Mouse (Mus musculus): ENCODE results near the gene Afap1l2. TPM values are rescaled to one million over a fixed set of nuclear protein-coding genes. Genes with fewer than 3 reads are reported as not detected.

Afap1l2 gene
- polyA plus RNA-seq, 1 experiment from 2014 or later, result 1.3 TPM

- Histone ChIP-seq H3K27me3 (replicated peaks) (no peaks in the 10 kb centered on the region), H3K4me3 (no peak overlapping the region), H3K9me3 (replicated peaks) (no peaks in the 10 kb centered on the region), H3K4me1 (no peaks in the 10 kb centered on the region), H3K9ac (no peak overlapping the region), H3K36me3 (no peaks in the 10 kb centered on the region), H3K27ac (no peak overlapping the region), H3K4me2 (no peak overlapping the region)
- 40% methylated on average over 3 of the region's 3 CpGs for WGBS (ENCODE audit: insufficient replicate concordance)
- ATAC-seq, result no peak
These were observed 78.6 kb downstream of the Afap1l2 start for GRCm38 (mm10) chr19:56929392-56929791.

GRCm38 (mm10) chr19:56921744-56922143 is 86.3 kb downstream of the Afap1l2 start:
- no peaks in the 10 kb centered on the region for H3K27me3 ChIP-seq (replicated peaks)
- no peaks in the 10 kb centered on the region for H3K4me1 ChIP-seq
- no peak overlapping the region for H3K9ac ChIP-seq
- no peaks in the 10 kb centered on the region for H3K36me3 ChIP-seq
- H3K4me3 ChIP-seq, result no peak overlapping the region
- H3K4me2 ChIP-seq, result no peak overlapping the region
- ATAC-seq, result no peak
- no peak overlapping the region for H3K27ac ChIP-seq
- no peaks in the 10 kb centered on the region for H3K9me3 ChIP-seq (replicated peaks)
- 54% methylated on average over 5 of the region's 5 CpGs for WGBS (ENCODE audit: insufficient replicate concordance)

GRCm38 (mm10) chr19:56920232-56920631 is 87.8 kb downstream of the Afap1l2 start:
- ATAC-seq, result no peak
- no peak overlapping the region for H3K9ac ChIP-seq
- no peaks in the 10 kb centered on the region for H3K9me3 ChIP-seq (replicated peaks)
- H3K4me3 ChIP-seq, result no peak overlapping the region
- no peak overlapping the region for H3K27ac ChIP-seq
- no peak overlapping the region for H3K4me2 ChIP-seq
- 71% methylated on average over 13 of the region's 13 CpGs for WGBS (ENCODE audit: insufficient replicate concordance)
- H3K36me3 ChIP-seq, result no peaks in the 10 kb centered on the region
- H3K4me1 ChIP-seq, result no peaks in the 10 kb centered on the region
- no peaks in the 10 kb centered on the region for H3K27me3 ChIP-seq (replicated peaks)

GRCm38 (mm10) chr19:56919628-56920027 is 88.4 kb downstream of the Afap1l2 start:
- H3K4me3 ChIP-seq, result no peak overlapping the region
- H3K4me2 ChIP-seq, result no peak overlapping the region
- 29% methylated on average over 7 of the region's 7 CpGs for WGBS (ENCODE audit: insufficient replicate concordance)
- no peaks in the 10 kb centered on the region for H3K4me1 ChIP-seq
- ATAC-seq, result no peak
- H3K27ac ChIP-seq, result no peak overlapping the region
- no peaks in the 10 kb centered on the region for H3K27me3 ChIP-seq (replicated peaks)
- no peaks in the 10 kb centered on the region for H3K9me3 ChIP-seq (replicated peaks)
- no peak overlapping the region for H3K9ac ChIP-seq
- no peaks in the 10 kb centered on the region for H3K36me3 ChIP-seq

GRCm38 (mm10) chr19:56915084-56915483 is 92.9 kb downstream of the Afap1l2 start:
- WGBS (ENCODE audit: insufficient replicate concordance), result 42% methylated on average over 6 of the region's 6 CpGs
- H3K9ac ChIP-seq, result no peak overlapping the region
- H3K27ac ChIP-seq, result no peak overlapping the region
- no peaks in the 10 kb centered on the region for H3K4me1 ChIP-seq
- H3K27me3 ChIP-seq (replicated peaks), result no peaks in the 10 kb centered on the region
- no peaks in the 10 kb centered on the region for H3K36me3 ChIP-seq
- no peak overlapping the region for H3K4me3 ChIP-seq
- ATAC-seq, result no peak
- H3K4me2 ChIP-seq, result no peak overlapping the region
- no peaks in the 10 kb centered on the region for H3K9me3 ChIP-seq (replicated peaks)

- no peaks in the 10 kb centered on the region for H3K36me3 ChIP-seq
- 90% methylated on average over 3 of the region's 3 CpGs for WGBS (ENCODE audit: insufficient replicate concordance)
- H3K4me2 ChIP-seq, result no peak overlapping the region
- H3K4me1 ChIP-seq, result no peaks in the 10 kb centered on the region
- H3K27ac ChIP-seq, result no peak overlapping the region
- H3K9ac ChIP-seq, result no peak overlapping the region
- no peak for ATAC-seq
- no peaks in the 10 kb centered on the region for H3K9me3 ChIP-seq (replicated peaks)
- no peaks in the 10 kb centered on the region for H3K27me3 ChIP-seq (replicated peaks)
- H3K4me3 ChIP-seq, result no peak overlapping the region
These were observed 93.4 kb downstream of the Afap1l2 start for GRCm38 (mm10) chr19:56914658-56915057.

GRCm38 (mm10) chr19:56913761-56914160 is 94.3 kb downstream of the Afap1l2 start:
- 60% methylated on average over 4 of the region's 4 CpGs for WGBS (ENCODE audit: insufficient replicate concordance)
- no peaks in the 10 kb centered on the region for H3K9me3 ChIP-seq (replicated peaks)
- no peaks in the 10 kb centered on the region for H3K4me1 ChIP-seq
- no peak overlapping the region for H3K27ac ChIP-seq
- H3K9ac ChIP-seq, result no peak overlapping the region
- ATAC-seq, result no peak
- H3K4me3 ChIP-seq, result no peak overlapping the region
- H3K4me2 ChIP-seq, result no peak overlapping the region
- no peaks in the 10 kb centered on the region for H3K36me3 ChIP-seq
- H3K27me3 ChIP-seq (replicated peaks), result no peaks in the 10 kb centered on the region

- Histone ChIP-seq H3K27me3 (replicated peaks) (no peaks in the 10 kb centered on the region; the same call in 1 of the 2 replicates), H3K27ac (no peak overlapping the region), H3K9me3 (replicated peaks) (no peaks in the 10 kb centered on the region), H3K4me2 (no peak overlapping the region), H3K4me1 (no peaks in the 10 kb centered on the region), H3K36me3 (no peaks in the 10 kb centered on the region), H3K9ac (no peak overlapping the region), H3K4me3 (no peak overlapping the region)
- no peak for ATAC-seq
- WGBS (ENCODE audit: insufficient replicate concordance), result 49% methylated on average over 11 of the region's 11 CpGs
These were observed 97.5 kb downstream of the Afap1l2 start for GRCm38 (mm10) chr19:56910561-56910960.

- Histone ChIP-seq H3K9ac (no peak overlapping the region), H3K27me3 (replicated peaks) (no peaks in the 10 kb centered on the region; the same call in 1 of the 2 replicates), H3K36me3 (no peaks in the 10 kb centered on the region), H3K9me3 (replicated peaks) (no peaks in the 10 kb centered on the region), H3K27ac (no peak overlapping the region), H3K4me3 (no peak overlapping the region), H3K4me2 (no peak overlapping the region), H3K4me1 (no peaks in the 10 kb centered on the region)
- no peak for ATAC-seq
- WGBS (ENCODE audit: insufficient replicate concordance), result 57% methylated on average over 17 of the region's 17 CpGs
These were observed 99.4 kb downstream of the Afap1l2 start for GRCm38 (mm10) chr19:56908472-56909270.

GRCm38 (mm10) chr19:56907850-56908249 is 100.2 kb downstream of the Afap1l2 start:
- Histone ChIP-seq H3K4me2 (no peak overlapping the region), H3K4me1 (no peaks in the 10 kb centered on the region), H3K9me3 (replicated peaks) (no peaks in the 10 kb centered on the region), H3K36me3 (no peaks in the 10 kb centered on the region), H3K4me3 (no peak overlapping the region), H3K27me3 (replicated peaks) (no peaks in the 10 kb centered on the region; the same call in 1 of the 2 replicates), H3K27ac (no peak overlapping the region), H3K9ac (no peak overlapping the region)
- WGBS (ENCODE audit: insufficient replicate concordance), result 21% methylated on average over 3 of the region's 3 CpGs
- ATAC-seq, result no peak

GRCm38 (mm10) chr19:56905395-56905794 is 102.6 kb downstream of the Afap1l2 start:
- no peaks in the 10 kb centered on the region for H3K4me1 ChIP-seq
- no peak overlapping the region for H3K9ac ChIP-seq
- no peaks in the 10 kb centered on the region for H3K36me3 ChIP-seq
- no peak for ATAC-seq
- no peak overlapping the region for H3K27ac ChIP-seq
- H3K9me3 ChIP-seq (replicated peaks), result no peaks in the 10 kb centered on the region
- WGBS (ENCODE audit: insufficient replicate concordance), result 70% methylated on average over 7 of the region's 7 CpGs
- H3K27me3 ChIP-seq (replicated peaks), result peaks cover 7% of the 10 kb centered on the region
- H3K4me3 ChIP-seq, result no peak overlapping the region
- no peak overlapping the region for H3K4me2 ChIP-seq

- Histone ChIP-seq H3K27me3 (replicated peaks) (peaks cover 7% of the 10 kb centered on the region), H3K9me3 (replicated peaks) (no peaks in the 10 kb centered on the region), H3K4me3 (no peak overlapping the region), H3K4me1 (no peaks in the 10 kb centered on the region), H3K9ac (no peak overlapping the region), H3K27ac (no peak overlapping the region), H3K36me3 (no peaks in the 10 kb centered on the region), H3K4me2 (no peak overlapping the region)
- no peak for ATAC-seq
- 33% methylated on average over 3 of the region's 3 CpGs for WGBS (ENCODE audit: insufficient replicate concordance)
These were observed 103.9 kb downstream of the Afap1l2 start for GRCm38 (mm10) chr19:56904095-56904494.

GRCm38 (mm10) chr19:56897654-56898053 is 110.4 kb downstream of the Afap1l2 start:
- no peak overlapping the region for H3K27ac ChIP-seq
- H3K4me2 ChIP-seq, result no peak overlapping the region
- WGBS (ENCODE audit: insufficient replicate concordance), result 72% methylated on average over 16 of the region's 16 CpGs
- H3K9me3 ChIP-seq (replicated peaks), result no peaks in the 10 kb centered on the region
- no peak for ATAC-seq
- no peaks in the 10 kb centered on the region for H3K36me3 ChIP-seq
- H3K4me1 ChIP-seq, result no peaks in the 10 kb centered on the region
- no peak overlapping the region for H3K9ac ChIP-seq
- H3K4me3 ChIP-seq, result no peak overlapping the region
- peaks cover 7% of the 10 kb centered on the region; the same call in 1 of the 2 replicates for H3K27me3 ChIP-seq (replicated peaks)

Data from liver, embryonic 12.5 days (tissue).